Mouse (Mus musculus): ENCODE measurements around the gene Slc4a10.

- no peak for TF ChIP-seq CTCF (IDR thresholded peaks at IDR 0.05; ENCODE audit: low read depth)
- TF ChIP-seq EP300 (IDR thresholded peaks at IDR 0.05; ENCODE audit: low read depth), result no peak
These were observed 294.9 kb downstream of the Slc4a10 start for GRCm38 (mm10) chr2:62341061-62341733.
